Mouse (Mus musculus) brain, embryonic 18.5 days (tissue): ENCODE data around the gene Sdc3.

Source experiments
- DNase-seq: peaks from one replicate; pipeline ENCODE4 v3.0.0-alpha.2; 2012; ENCODE audit warnings: low read depth, low spot score

Sdc3 gene

DNA sequence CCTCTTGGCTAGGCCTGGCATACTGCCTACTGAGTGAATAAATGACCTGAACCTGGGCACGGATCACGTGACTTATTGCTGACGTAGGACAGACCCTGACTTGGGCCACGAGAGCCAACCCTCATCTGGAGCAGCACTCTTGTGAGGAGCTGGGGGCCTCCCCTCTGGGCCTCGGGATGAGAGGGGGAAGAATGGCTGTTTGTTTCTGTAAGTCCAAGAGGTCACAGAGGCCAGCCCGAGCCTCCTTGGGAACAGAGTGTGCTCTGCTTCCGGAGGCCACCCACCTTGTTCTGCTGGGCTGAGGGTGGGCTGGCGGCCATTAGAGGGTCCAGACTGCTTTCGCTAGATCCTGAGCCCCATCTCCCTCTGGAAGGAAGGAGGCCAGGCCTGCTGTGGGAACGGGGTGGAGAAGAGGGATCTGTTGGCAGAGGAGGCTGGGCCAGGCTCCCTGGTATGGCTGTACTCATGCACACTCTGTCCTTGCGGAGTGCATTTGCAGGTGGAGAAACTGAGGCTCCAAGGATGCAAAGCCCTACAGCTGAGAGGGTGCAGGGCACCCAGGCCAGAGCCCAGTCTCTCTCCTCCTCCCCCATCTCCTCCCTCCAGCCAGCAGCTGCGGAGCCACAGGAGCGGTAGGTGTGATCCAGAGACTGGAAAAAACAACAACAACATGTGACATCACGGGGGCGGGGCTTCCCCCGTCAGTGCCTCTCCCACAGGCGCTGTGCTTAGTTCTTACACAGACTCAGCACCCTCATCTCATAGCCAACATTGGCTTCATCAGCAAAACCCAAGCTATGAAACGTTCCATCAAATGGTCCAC, 36.7 kb downstream of the Sdc3 start:
- DNase-seq: no peak

DNA sequence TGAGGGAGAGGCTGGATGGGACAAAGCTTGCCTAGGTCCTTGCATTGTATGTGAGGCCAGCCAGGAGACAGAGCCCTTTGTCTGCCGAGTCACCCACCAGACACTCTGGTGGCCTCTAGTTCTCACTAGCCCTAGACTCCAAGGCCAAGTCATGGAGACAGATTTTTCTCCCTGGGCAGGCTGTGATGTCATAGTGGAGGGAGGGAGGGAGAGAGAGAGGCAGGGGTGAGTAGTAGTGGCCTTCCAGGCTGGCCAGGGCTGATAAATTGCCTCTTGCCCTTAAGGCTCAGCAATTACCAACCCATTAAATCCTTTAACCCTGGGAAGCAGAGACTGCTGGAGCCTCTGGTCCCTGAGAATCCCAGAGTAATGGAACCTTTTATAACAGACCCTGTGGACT, 41.8 kb downstream of the Sdc3 start:
- DNase-seq: no peak

DNA sequence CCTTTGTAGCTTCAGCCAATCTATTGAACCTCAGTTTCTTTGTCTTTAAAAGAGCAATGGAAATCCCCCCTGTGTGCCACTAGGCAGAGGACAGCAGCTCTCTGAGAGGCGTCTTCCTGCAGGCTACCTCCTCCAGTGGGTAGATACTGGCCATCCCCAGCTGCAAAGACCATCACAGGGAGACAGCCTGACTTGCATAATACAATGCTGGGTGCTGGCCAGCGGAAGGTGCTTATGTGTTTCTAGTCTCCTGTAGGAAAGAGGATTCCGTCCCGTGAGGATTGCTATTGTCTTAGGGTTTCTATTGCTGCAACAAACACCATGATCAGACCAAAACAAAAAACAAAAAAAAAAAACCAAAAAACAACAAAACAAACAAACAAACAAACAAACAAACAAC, 43.2 kb downstream of the Sdc3 start:
- DNase-seq: no peak

GRCm38 (mm10) chr4:130836281-130837061, 44.1 kb downstream of the Sdc3 start:
- DNase-seq: no peak

GRCm38 (mm10) chr4:130838585-130838984, 46.2 kb downstream of the Sdc3 start:
- no peak for DNase-seq

GRCm38 (mm10) chr4:130841107-130841840, 48.9 kb downstream of the Sdc3 start:
- no peak for DNase-seq

GRCm38 (mm10) chr4:130848814-130849213, 56.5 kb downstream of the Sdc3 start:
- no peak for DNase-seq

DNA sequence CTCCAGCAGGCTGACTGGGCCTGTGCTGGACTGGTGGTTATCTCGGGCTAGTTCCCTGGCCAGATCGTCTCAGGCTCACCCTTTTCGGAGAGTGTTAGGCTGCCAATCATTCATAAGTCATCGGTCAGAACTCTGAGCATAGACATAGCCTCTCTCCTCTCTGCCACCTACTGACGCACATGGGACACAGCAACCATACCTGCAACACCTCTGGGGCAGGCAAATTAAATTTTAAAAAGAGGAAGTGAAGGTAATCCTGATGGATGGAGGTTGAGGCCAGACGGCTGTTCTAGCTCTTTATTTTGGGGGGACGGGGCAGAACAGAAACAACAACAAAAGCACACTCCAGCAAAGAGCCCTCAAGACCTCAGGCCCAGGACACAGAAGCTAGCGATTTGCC, 65.3 kb downstream of the Sdc3 start:
- DNase-seq: no peak

DNA sequence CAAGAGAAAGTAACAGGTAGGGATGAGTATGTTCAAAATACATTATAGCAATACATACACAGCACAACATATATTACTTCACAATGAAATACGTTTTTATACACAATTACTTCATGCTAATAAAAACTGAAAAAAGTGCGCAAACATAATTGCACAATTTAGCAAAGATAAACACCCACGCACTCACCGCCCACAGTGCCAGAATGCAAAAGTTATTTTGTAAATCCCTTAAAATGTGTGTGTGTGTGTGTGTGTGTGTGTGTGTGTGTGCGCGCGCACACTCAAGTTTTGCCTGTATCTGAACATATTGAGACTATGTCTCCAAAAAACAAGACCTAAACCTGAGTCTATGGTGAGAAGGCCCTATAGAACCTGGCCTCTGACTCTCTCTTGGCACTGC, 66.5 kb downstream of the Sdc3 start:
- DNase-seq: no peak

DNA sequence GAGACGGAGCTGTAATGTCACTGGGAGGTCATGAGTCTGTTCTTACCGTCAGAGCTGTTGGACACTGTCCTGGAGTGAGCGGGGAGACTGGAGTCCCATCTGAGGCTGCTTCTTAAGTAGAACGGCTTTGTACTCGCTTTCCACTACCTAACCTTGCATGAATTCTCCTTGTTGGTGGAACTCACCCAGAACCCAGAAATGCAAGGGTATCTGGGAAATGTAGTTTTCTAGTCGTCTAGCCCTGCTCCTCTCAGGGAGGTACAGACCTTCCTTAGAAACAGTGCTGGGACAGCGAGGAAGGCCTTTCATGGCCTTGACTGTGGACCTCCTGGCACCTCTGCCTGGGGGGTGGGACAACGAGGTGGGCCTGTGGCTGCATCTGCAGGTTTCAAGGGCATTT, 67.1 kb downstream of the Sdc3 start:
- no peak for DNase-seq

DNA sequence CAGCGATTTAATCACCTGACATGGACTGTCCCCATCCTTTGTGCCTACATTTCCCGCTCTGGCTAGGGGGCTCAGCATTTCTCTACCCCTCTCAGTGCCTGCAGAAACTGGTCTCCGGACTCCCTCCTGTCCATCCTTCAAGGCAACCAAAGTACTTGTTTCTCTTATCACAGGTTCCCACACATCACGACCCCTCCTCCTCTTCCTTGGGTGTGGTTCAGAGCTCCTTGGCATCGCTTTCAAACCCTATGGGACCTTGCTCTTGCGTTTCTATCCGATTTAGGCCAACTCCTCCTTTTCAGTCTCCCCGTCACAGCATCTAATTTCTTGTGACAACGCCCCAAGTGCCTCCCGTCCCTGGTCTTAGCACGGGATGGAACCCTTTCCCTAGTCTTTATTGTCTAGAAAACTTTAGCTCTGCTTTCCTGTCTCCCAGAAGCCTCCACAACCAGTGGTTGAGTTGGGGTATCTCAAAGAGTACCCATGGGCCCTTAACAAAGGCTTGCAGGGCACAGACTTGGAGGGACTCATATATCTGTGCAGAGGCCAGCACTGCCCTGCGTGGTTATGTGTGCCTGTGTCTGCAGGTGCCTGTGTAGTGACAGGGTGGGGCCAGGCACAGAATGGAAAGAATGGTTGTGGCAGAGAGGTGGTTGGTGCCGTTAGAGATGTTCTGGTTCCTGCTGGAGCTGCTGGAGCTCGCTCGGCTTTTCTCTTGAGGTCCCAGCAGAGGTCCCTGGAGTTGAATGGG, 68.7 kb downstream of the Sdc3 start:
- DNase-seq: no peak

GRCm38 (mm10) chr4:130861653-130862208, 69.4 kb downstream of the Sdc3 start:
- peak; percentile 84 for DNase-seq

- no peak for DNase-seq
These were observed 70.2 kb downstream of the Sdc3 start for GRCm38 (mm10) chr4:130862538-130862937.

DNA sequence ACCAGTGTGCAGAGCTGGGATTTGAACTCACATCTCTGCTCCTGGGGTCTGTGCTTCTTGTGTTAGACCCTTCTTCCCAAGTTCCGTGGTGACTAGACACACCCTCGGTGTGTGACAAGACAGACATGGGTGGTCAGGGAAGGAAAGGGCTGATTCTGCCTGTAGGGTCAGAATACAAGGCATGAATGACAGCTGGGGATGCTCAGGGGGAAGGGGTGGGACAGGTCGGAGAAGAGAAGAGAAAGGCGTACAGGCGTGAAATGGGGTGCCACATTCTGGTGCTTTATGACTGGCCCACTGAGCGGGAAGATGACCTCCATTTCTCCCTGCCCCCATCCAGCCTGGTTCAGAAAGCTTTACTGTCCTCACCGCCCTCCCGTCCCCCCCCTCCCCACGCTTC, 73.1 kb downstream of the Sdc3 start:
- DNase-seq: no peak

DNA sequence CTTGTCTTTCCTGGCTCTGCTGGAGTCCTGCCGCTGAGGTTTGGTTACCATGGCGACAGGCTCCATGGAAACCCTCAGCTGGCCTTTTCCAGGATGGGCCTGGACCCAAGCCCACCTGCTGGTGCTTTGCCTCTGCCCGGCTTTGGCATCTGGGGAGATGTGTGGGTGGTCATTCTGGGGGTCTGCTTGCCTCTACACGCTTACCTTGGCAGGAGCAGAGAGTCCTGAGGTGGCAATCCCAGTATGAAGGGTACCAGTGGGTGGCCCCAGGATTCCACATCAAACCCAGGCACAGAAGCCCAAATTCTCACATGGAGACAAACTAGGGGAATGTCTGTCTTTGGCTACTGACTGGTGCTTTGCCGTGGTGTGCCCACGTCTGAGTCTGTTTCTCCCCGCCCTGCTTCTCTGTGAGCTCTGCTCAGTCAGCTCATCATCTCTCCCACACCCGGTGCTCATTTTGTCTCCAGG, 73.6 kb downstream of the Sdc3 start:
- DNase-seq: peak; percentile 76

GRCm38 (mm10) chr4:130867940-130868339, 75.6 kb downstream of the Sdc3 start:
- DNase-seq: no peak

DNA sequence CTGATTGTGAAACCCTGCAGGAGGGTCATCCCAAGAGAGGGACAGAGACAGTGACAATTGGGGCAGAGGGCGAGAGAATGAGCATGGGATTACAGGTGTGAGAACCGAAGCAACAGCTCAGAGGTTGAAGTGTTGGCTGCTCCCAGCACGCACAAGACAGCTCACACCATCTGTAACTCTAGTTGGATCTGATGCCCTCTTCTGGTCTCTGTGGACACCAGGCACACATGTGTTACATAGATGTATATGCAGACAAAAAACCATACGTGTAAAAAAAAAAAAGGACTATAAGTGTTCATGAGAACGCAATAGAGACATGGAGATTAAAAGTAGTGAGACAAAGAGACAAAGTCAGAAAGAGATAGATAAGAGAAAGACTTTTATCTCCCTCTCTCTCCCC, 76.5 kb downstream of the Sdc3 start:
- no peak for DNase-seq

GRCm38 (mm10) chr4:130872414-130872813, 80.1 kb downstream of the Sdc3 start:
- DNase-seq: no peak

GRCm38 (mm10) chr4:130873440-130873839, 81.1 kb downstream of the Sdc3 start:
- DNase-seq: no peak

DNA sequence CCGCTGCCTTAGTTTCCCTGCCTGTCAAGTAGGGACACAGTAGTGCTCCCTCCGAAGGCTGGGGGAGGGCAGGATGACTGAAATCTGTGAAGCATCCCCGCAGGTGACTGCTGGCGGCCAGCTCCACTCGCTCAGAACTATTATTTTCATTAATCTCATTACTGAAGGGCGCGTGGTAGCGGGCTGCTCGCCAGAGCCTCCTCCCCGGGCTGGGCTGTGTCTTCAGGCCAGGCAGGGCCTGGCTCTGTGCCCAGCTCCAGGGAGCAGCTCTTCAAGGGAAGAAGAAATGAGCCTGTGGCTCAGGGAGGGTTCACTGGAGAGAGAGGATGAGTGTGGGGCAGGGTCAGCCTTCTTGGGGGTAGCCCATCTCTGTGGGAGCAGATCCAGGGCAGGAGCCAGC, 82.3 kb downstream of the Sdc3 start:
- no peak for DNase-seq
